Mouse (Mus musculus) urinary bladder, adult 18-20 months (tissue): ENCODE results near the gene Olfr17.
"Not testable (repeated sequence)": the region's sequence is repeated elsewhere in the genome, so short reads cannot be mapped to it uniquely, and the experiment has no call there.

ENCODE experiments used
- DNase-seq, 2 experiments: peaks; one replicate each; pipeline ENCODE4 v3.0.0; 2022; ENCODE audit warnings: low spot score in 2 of 2, mixed read lengths in 2 of 2

Gene Olfr17

DNA sequence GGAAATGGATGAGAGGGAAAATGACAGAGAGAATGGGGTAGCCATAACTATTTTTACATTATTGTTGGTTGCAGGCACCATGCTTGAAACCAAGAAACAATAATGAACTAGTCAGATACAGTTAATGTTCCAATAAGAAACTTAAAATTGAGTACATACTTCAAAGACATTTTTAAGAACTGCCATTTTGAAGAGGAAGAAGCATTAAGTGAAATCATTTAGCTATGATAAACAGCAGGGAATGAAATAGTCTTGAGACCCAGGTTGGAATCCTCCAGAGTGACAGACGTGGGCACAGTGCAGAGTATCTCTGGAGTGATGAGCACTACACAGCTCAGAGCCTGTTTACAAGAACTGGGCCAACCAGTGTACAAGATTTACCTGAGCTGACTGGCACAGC lies at the start of gene Olfr17:
TSS of gene Olfr17 (plus strand) at position 301 of the 400 bp plus-strand sequence.
- DNase-seq: no peak

DNA sequence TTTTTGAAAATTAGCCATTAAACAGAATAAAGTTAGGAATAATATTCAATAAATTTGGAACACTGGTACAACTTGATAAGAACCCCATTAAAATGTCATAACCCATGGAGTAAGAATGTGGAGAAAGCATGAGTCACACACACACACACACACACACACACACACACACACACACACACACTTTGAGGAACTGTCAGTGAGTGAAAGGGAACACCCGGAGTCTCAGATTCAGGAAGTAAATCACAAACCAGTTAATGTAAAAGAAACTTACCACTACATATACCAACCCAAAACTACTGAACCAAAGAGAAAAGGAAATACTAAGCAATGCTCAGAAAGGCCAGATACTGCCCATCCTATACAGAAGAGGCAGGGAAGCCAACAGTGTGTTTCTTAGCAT lies 48.6 kb upstream of the Olfr17 start:
- DNase-seq: no peak

DNA sequence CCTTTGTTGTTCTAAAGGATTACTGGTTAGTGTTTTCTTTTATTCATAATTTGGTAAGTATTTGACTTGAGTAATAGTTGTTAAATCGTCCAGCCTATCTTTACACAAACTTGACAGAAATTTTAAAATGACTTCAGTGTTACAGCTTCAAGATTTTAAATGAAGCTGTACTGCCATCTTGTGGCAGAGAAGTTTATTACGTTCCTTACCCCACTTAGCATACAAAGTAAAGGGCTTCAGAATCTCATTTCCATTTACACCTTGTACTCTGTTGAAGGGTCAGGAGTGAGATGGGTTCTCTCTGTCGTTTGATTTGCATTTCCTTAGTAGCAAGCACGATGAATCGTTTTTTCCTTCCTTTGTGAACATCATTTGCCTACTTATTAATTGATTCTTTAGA lies 47.2 kb upstream of the Olfr17 start:
- DNase-seq: no peak

DNA sequence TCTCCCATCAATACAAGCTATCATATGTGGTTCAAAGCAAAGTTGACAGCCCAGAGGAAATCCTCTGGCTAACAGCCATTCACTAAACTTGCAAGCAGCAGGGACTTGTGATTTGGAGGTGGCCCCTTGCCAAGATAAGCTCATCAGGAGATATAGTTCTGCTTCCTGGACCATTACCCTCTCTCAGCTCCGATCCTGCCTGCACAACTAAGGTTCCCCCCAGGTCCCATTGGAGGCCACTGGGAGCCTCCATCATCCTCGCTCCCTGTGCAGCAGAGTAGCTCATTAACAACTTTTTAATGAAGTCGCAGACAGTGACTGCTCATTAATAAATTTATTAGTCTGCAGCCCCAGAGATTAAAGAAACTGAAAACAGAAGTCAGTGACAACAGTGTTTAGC lies 45.4 kb upstream of the Olfr17 start:
- DNase-seq: no peak

DNA sequence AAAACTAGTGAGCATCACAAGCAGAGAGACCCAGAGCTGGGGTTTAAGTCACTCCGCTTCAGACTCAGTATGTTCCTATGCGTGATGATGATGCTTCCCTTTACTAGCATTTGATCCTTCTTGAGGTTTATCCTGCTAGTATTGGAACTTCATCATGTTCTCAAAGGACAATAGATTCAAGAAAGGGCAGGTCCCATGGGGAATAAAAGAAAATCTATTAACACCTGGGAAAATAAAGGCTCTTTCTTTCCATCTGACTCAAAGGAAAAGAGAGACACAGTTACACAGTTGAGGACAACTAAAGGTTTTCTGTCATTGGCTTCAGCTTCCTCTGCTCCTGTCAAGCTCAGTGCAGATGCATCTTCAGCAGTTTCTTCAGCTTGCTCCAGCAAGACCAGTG lies 22.3 kb upstream of the Olfr17 start, which contains the start of gene Olfr714:
TSS of gene Olfr714 (plus strand) at position 301 of the 400 bp plus-strand sequence.
- DNase-seq: no peak

DNA sequence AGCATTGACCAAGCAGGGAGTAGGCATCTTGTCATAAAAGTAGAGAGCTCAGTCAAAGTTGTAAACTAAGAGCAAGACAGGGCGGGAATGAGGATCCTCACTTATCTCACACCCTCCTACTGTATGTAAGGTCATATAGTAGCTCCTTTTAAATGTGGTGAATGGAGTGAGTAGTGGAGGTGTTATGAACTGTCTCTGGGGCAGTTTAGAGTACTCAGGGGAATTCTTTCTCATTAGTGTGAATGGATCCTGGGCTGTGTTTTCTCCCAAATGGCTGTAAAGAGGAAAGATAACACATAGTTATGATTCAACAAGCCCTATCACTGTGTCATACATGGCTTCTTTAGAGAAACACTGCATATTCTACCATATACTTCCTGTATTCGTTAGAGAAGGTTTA lies 17.2 kb downstream of the Olfr17 start, which contains the start of gene Olfr715b:
TSS of gene Olfr715b (minus strand) at position 101 of the 400 bp plus-strand sequence.
- DNase-seq: not testable (repeated sequence)

DNA sequence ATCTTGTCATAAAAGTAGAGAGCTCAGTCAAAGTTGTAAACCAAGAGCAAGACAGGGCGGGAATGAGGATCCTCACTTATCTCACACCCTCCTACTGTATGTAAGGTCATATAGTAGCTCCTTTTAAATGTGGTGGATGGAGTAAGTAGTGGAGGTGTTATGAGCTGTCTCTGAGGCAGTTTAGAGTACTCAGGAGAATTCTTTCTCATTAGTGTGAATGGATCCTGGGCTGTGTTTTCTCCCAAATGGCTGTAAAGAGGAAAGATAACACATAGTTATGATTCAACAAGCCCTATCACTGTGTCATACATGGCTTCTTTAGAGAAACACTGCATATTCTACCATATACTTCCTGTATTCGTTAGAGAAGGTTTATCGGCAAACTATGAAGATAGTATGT lies 38.0 kb downstream of the Olfr17 start, which contains the start of gene Olfr715:
TSS of gene Olfr715 (minus strand) at position 101 of the 400 bp plus-strand sequence.
- DNase-seq: not testable (repeated sequence)

DNA sequence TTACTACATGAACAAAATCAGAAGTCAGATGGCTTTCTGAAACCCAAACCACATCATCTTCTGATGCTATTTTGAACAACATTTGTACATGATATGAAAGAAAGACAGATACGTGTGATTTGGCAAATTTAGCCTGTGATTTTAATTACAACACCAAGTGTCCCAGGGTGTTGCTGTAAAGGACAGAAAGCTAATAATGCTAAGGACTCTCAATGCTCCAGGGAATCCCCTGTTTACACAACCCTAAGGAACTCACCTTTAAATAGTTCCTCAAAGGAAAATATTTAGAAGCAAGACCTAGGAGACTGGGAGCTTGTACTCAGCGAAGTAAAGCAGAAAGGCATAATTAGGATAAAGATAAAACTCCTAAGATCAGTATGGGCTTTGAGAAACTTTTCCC lies 45.0 kb downstream of the Olfr17 start, which contains the start of gene Olfr716:
TSS of gene Olfr716 (plus strand) at position 301 of the 400 bp plus-strand sequence.
- DNase-seq: not testable (repeated sequence)
